ENCODE assay signal across 12 mouse cellular contexts in genomic region chr8:122181991-122182390, GRCm38 (mm10).
DNase-seq lines count a peak whose midpoint lies in the region; ATAC-seq and TF ChIP-seq lines count a peak whose summit lies in the region.
"Had no signal": no experiment of that assay in that cellular context is flagged by ENCODE, and none has a peak within 500 bp of the region (broad histone marks: within the 10 kb centered on the region; RNA-seq: fewer than 3 reads in every experiment).

No protein-coding gene starts in this region.

- H3K9ac ChIP-seq in limb, embryonic 14.5 days (ENCODE audit: low read depth, low read length, severe bottlenecking): no peak overlapping the region
- H3K9ac ChIP-seq in embryonic facial prominence, embryonic 15.5 days: no peak overlapping the region
- 0 out of 2 replicates have a peak overlapping the region, but pooled peaks have one; percentile 16 for H3K9ac ChIP-seq in heart, embryonic 14.5 days (ENCODE audit: low read length)
- H3K9ac ChIP-seq: hindbrain, embryonic 14.5 days; limb, embryonic 12.5 days had no signal

- H3K4me2 ChIP-seq in limb, embryonic 14.5 days (replicated peaks; ENCODE audit: low read depth, low read length, severe bottlenecking): no peak overlapping the region
- no peak overlapping the region for H3K4me2 ChIP-seq in embryonic facial prominence, embryonic 15.5 days (replicated peaks)
- H3K4me2 ChIP-seq in heart, embryonic 14.5 days (ENCODE audit: low read length): peak overlapping the region; percentile 36
- H3K4me2 ChIP-seq: hindbrain, embryonic 14.5 days; limb, embryonic 12.5 days; neural tube, embryonic 12.5 days had no signal

- H3K27ac ChIP-seq in limb, embryonic 14.5 days (replicated peaks; ENCODE audit: low read depth, low read length): no peak overlapping the region
- no peak overlapping the region for H3K27ac ChIP-seq in limb, embryonic 10.5 days
- H3K27ac ChIP-seq in embryonic facial prominence, embryonic 15.5 days (replicated peaks): 0 out of 2 replicates have a peak overlapping the region, but pooled peaks have one; percentile 18
- H3K27ac ChIP-seq in heart, embryonic 14.5 days (replicated peaks in 1 of 2; ENCODE audit: control insufficient read depth in 1 of 2, insufficient read depth in 1 of 2, low read depth in 2 of 2, low read length in 2 of 2): peak overlapping the region; percentile 30 to 53; a peak in 3 of 4 replicates
- H3K27ac ChIP-seq: hindbrain, embryonic 14.5 days; limb, embryonic 12.5 days; neural tube, embryonic 12.5 days had no signal

- DNase-seq in limb, embryonic 14.5 days (ENCODE audit: low spot score): peak; percentile 31
- DNase-seq in limb, embryonic 10.5 days (ENCODE audit: low spot score): no peak
- peak; percentile 16 for DNase-seq in ovary, postnatal 36 days (ENCODE audit: low spot score)
- no peak for DNase-seq in layer of hippocampus, postnatal 10 days (ENCODE audit: low spot score in 2 of 2)
- DNase-seq in layer of hippocampus, postnatal 36 days: no peak
- DNase-seq: right cerebral cortex, postnatal 4 days; thymus, postnatal 4 days had no signal

- peaks cover 4% of the 10 kb centered on the region; the same call in 1 of the 2 replicates for H3K4me1 ChIP-seq in limb, embryonic 14.5 days (ENCODE audit: control insufficient read depth, insufficient read depth, low read length)
- peaks cover 29% of the 10 kb centered on the region for H3K4me1 ChIP-seq in limb, embryonic 10.5 days
- H3K4me1 ChIP-seq in embryonic facial prominence, embryonic 15.5 days: peaks cover 19% of the 10 kb centered on the region
- H3K4me1 ChIP-seq in heart, embryonic 14.5 days (ENCODE audit: control insufficient read depth in 2 of 2, insufficient read depth in 2 of 2, low read length in 2 of 2): peaks cover 19 to 24% of the 10 kb centered on the region in 2 experiments
- H3K4me1 ChIP-seq: neural tube, embryonic 12.5 days had no signal

- no peak for TF ChIP-seq POLR2A in limb, embryonic 14.5 days (IDR thresholded peaks at IDR 0.05; ENCODE audit: borderline replicate concordance, extremely low read depth, insufficient read depth, insufficient read length)

- H3K9me3 ChIP-seq in limb, embryonic 14.5 days (ENCODE audit: control insufficient read depth, low read length): no peaks in the 10 kb centered on the region
- H3K9me3 ChIP-seq in limb, embryonic 10.5 days (replicated peaks): no peaks in the 10 kb centered on the region
- H3K9me3 ChIP-seq in embryonic facial prominence, embryonic 15.5 days (replicated peaks): no peaks in the 10 kb centered on the region
- no peaks in the 10 kb centered on the region for H3K9me3 ChIP-seq in heart, embryonic 14.5 days (ENCODE audit: control insufficient read depth, low read length)
- H3K9me3 ChIP-seq: limb, embryonic 12.5 days; neural tube, embryonic 12.5 days had no signal

- ATAC-seq in limb, embryonic 14.5 days (ENCODE audit: low FRiP score, low read depth): no peak
- ATAC-seq in embryonic facial prominence, embryonic 15.5 days (ENCODE audit: insufficient number of reproducible peaks, low FRiP score, low TSS enrichment, low read depth): no peak
- ATAC-seq in heart, embryonic 14.5 days (ENCODE audit: insufficient number of reproducible peaks, insufficient read depth, low FRiP score, low read depth): 0 out of 2 replicates have a peak, but pooled peaks have one; percentile 40

- WGBS in limb, embryonic 14.5 days: 55% methylated on average over 9 of the region's 9 CpGs
- 59% methylated on average over 9 of the region's 9 CpGs for WGBS in limb, embryonic 10.5 days
- WGBS in embryonic facial prominence, embryonic 15.5 days: 51% methylated on average over 9 of the region's 9 CpGs
- WGBS in heart, embryonic 14.5 days: 43% methylated on average over 9 of the region's 9 CpGs

- no peaks in the 10 kb centered on the region for H3K27me3 ChIP-seq in limb, embryonic 14.5 days (ENCODE audit: control insufficient read depth, insufficient read depth, low read length)
- H3K27me3 ChIP-seq in limb, embryonic 10.5 days (ENCODE audit: low read depth, poor library complexity, severe bottlenecking): peaks cover 24% of the 10 kb centered on the region
- peaks cover 3% of the 10 kb centered on the region; the same call in 1 of the 2 replicates for H3K27me3 ChIP-seq in embryonic facial prominence, embryonic 15.5 days
- H3K27me3 ChIP-seq in heart, embryonic 14.5 days (ENCODE audit: control insufficient read depth, insufficient read depth, low read length): no peaks in the 10 kb centered on the region
- H3K27me3 ChIP-seq: neural tube, embryonic 12.5 days had no signal

- H3K4me3 ChIP-seq in limb, embryonic 14.5 days (replicated peaks; ENCODE audit: low read length): no peak overlapping the region
- no peak overlapping the region for H3K4me3 ChIP-seq in limb, embryonic 10.5 days
- H3K4me3 ChIP-seq in embryonic facial prominence, embryonic 15.5 days (replicated peaks): no peak overlapping the region
- H3K4me3 ChIP-seq in heart, embryonic 14.5 days (ENCODE audit: control insufficient read depth in 1 of 2, insufficient read depth in 1 of 2, low read depth in 1 of 2, low read length in 2 of 2): no peak overlapping the region
- H3K4me3 ChIP-seq: limb, embryonic 12.5 days; neural tube, embryonic 12.5 days had no signal

- no peaks in the 10 kb centered on the region for H3K36me3 ChIP-seq in limb, embryonic 14.5 days (ENCODE audit: control insufficient read depth, insufficient read depth, low read length)
- no peaks in the 10 kb centered on the region for H3K36me3 ChIP-seq in limb, embryonic 10.5 days
- no peaks in the 10 kb centered on the region for H3K36me3 ChIP-seq in embryonic facial prominence, embryonic 15.5 days
- H3K36me3 ChIP-seq in heart, embryonic 14.5 days (ENCODE audit: control insufficient read depth, insufficient read depth, low read length): no peaks in the 10 kb centered on the region
- H3K36me3 ChIP-seq: limb, embryonic 12.5 days; neural tube, embryonic 12.5 days had no signal

Comparison
In these comparisons a context has a peak if more than half of its experiments do, and no peak if none do; other contexts are left out.
1. DNase-seq: peak in limb, embryonic 14.5 days (single experiment) and ovary, postnatal 36 days (single experiment); none in limb, embryonic 10.5 days (single experiment), layer of hippocampus, postnatal 10 days (0 of 2) and layer of hippocampus, postnatal 36 days (0 of 2).
2. H3K27ac ChIP-seq: peak in embryonic facial prominence, embryonic 15.5 days (single experiment) and heart, embryonic 14.5 days (2 of 2); none in limb, embryonic 14.5 days (single experiment) and limb, embryonic 10.5 days (single experiment).